Mouse (Mus musculus) limb, embryonic 12.5 days (tissue): ENCODE results near the gene Mogs. TPM values are rescaled to one million over a fixed set of nuclear protein-coding genes. Genes with fewer than 3 reads are reported as not detected.

Experiments
- microRNA counts: library from miRNA; unstranded; fragments of <30 nt; microRNA quantifications from one replicate; lab custom pipeline; 2017
- microRNA-seq: library from miRNA; unstranded; fragments of <30 nt; microRNA quantifications from one replicate; pipeline ENCODE4, GENCODE M21; 2017
- polyA plus RNA-seq: library from polyadenylated mRNA; unstranded; fragments of >200 nt; fragmentation: Nextera tagmentation; extraction: Ambion mirVana; gene quantifications from 2 replicates; pipeline ENCODE4 v1.2.1, GENCODE M21; 2016

The Mogs gene
- polyA plus RNA-seq, 1 experiment from 2014 or later = 55.3 TPM

MicroRNAs encoded within 50 kb of the gene (microRNA counts, 519-probe panel; counts per million panel counts)
- not detected for microRNA mmu-miR-3470a+mmu-miR-3470b (lab: Ali Mortazavi, UCI)

Small RNAs within 50 kb of the gene (microRNA-seq; reads per million reads assigned to microRNA genes)
- gene Mir3470a = not detected

Other genes with a start within 250 kb of the Mogs start
- gene Sema4f, start 175.7 kb upstream of the Mogs start, polyA plus RNA-seq = 3.8 and 4.2 TPM in 2 replicates
- 0.20 and 0.32 TPM in 2 replicates for gene M1ap, start 168.6 kb upstream of the Mogs start, polyA plus RNA-seq
- 9.9 and 10.0 TPM in 2 replicates for gene Dok1, start 82.0 kb upstream of the Mogs start, polyA plus RNA-seq
- gene Loxl3, start 81.3 kb upstream of the Mogs start, polyA plus RNA-seq = 15.7 and 19.4 TPM in 2 replicates
- gene Aup1, start 61.0 kb upstream of the Mogs start, polyA plus RNA-seq = 158 and 159 TPM in 2 replicates
- gene Htra2, start 60.2 kb upstream of the Mogs start, polyA plus RNA-seq = 68.7 and 75.5 TPM in 2 replicates
- 0.68 and 1.1 TPM in 2 replicates for gene Dqx1, start 57.7 kb upstream of the Mogs start, polyA plus RNA-seq
- gene Tlx2, start 45.2 kb upstream of the Mogs start, polyA plus RNA-seq = 0.27 and 1.0 TPM in 2 replicates
- gene Pcgf1, start 37.6 kb upstream of the Mogs start, polyA plus RNA-seq = 39.0 and 39.7 TPM in 2 replicates
- gene Lbx2, start 29.1 kb upstream of the Mogs start, polyA plus RNA-seq = 0.63 and 6.7 TPM in 2 replicates
- 3.6 and 3.8 TPM in 2 replicates for gene Ccdc142, start 13.9 kb upstream of the Mogs start, polyA plus RNA-seq
- gene Gm42688, start 13.9 kb upstream of the Mogs start, polyA plus RNA-seq = 3.9 and 4.2 TPM in 2 replicates
- gene Mrpl53, start 6.5 kb upstream of the Mogs start, polyA plus RNA-seq = 134 and 140 TPM in 2 replicates
- gene Wbp1, start 6.1 kb downstream of the Mogs start, polyA plus RNA-seq = 191 and 219 TPM in 2 replicates
- gene Ino80b, start 9.9 kb downstream of the Mogs start, polyA plus RNA-seq = 17.6 and 19.2 TPM in 2 replicates
- gene Rtkn, start 20.0 kb downstream of the Mogs start, polyA plus RNA-seq = 62.0 and 62.6 TPM in 2 replicates
- gene Wdr54, start 40.9 kb downstream of the Mogs start, polyA plus RNA-seq = 10.2 and 10.4 TPM in 2 replicates
- gene 1700003E16Rik, start 40.9 kb downstream of the Mogs start, polyA plus RNA-seq = 1.8 and 3.0 TPM in 2 replicates
- gene Dctn1, start 50.4 kb downstream of the Mogs start, polyA plus RNA-seq = 102 and 104 TPM in 2 replicates
- 0.49 and 0.68 TPM in 2 replicates for gene Slc4a5, start 104.3 kb downstream of the Mogs start, polyA plus RNA-seq
- gene Mthfd2, start 210.4 kb downstream of the Mogs start, polyA plus RNA-seq = 43.2 and 47.1 TPM in 2 replicates
- gene Mob1a, start 210.5 kb downstream of the Mogs start, polyA plus RNA-seq = 65.4 and 68.7 TPM in 2 replicates
- gene Bola3, start 233.7 kb downstream of the Mogs start, polyA plus RNA-seq = 140 TPM in 2 replicates